Mouse (Mus musculus) olfactory bulb, adult 2 months (tissue): ENCODE measurements around the gene Mfsd13b. TPM values are rescaled to one million over a fixed set of nuclear protein-coding genes. Genes with fewer than 3 reads are reported as not detected.
"Not testable (repeated sequence)": the region's sequence is repeated elsewhere in the genome, so short reads cannot be mapped to it uniquely, and the experiment has no call there.

Source experiments
- H3K27ac ChIP-seq: fragments of 200-500 bp; 2 replicates; pipeline ENCODE4 v1.5.1; 2012; ENCODE audit warnings: low read depth, low read length; ENCODE audit not compliant: insufficient read depth
- H3K4me1 ChIP-seq: fragments of 200-500 bp; 2 replicates; pipeline ENCODE4 v1.6.1; 2012; ENCODE audit warnings: low read length; ENCODE audit not compliant: control insufficient read depth, insufficient read depth
- H3K4me3 ChIP-seq: fragments of 200-500 bp; 2 replicates; pipeline ENCODE4 v1.5.1; 2012; ENCODE audit warnings: mild to moderate bottlenecking, low read depth, low read length, moderate library complexity; ENCODE audit not compliant: insufficient read depth
- CTCF ChIP-seq: fragments of 200-500 bp; IDR thresholded peaks from 2 replicates; pipeline ENCODE4 v1.5.1; 2012; ENCODE audit warnings: low read depth, mild to moderate bottlenecking, low read length, moderate library complexity; ENCODE audit not compliant: insufficient read depth
- POLR2A ChIP-seq: fragments of 200-500 bp; IDR thresholded peaks from 2 replicates; pipeline ENCODE4 v1.6.1; 2012; ENCODE audit warnings: mild to moderate bottlenecking, low read depth, low read length, moderate library complexity; ENCODE audit not compliant: insufficient read depth
- WGBS: fragments of 180-500 bp; shearing (Covaris S2); methylation state at CpG from one replicate; pipeline ENCODE4 v1.1.7; 2018; 5-methylcytosine and 5-hydroxymethylcytosine counted together
- polyA plus RNA-seq: library from polyadenylated mRNA; stranded (reverse); fragments of >200 nt; gene quantifications from 2 replicates; pipeline ENCODE4 v1.2.4, GENCODE M21; 2012; ENCODE audit warnings: low replicate concordance; ENCODE audit not compliant: missing spikeins, insufficient read depth, insufficient read length

The Mfsd13b gene
- polyA plus RNA-seq, 1 experiment: not detected

DNA sequence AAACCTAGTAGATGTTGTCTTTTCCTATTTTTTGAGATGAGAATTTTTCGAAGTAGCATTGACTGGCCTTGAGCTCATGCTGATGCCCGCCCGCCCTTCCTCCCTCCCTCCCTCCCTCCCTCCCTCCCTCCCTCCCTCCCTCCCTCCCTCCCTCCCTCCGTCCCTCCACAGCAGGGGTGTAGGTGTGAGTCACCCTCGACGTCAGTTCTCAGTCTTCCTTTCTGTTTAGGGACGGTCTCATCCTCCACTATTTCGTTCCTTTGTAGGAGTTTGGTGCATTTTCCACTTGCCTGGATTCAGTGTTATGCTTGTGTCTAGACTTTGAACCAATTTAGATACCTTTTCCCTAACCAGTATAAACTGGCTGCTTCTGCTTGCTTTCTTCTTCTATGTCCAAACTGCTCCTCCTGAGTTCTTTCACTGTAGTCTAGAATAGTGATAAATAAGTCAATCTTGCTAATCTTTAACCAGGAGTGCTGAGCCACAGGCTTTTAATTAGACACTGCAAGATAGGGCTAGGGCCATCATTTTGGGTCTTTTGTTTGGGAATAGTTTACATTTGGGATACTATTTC, 38.3 kb upstream of the Mfsd13b start:
- Histone ChIP-seq H3K4me1 (no peaks in the 10 kb centered on the region), H3K27ac (no peak overlapping the region), H3K4me3 (no peak overlapping the region)
- TF ChIP-seq POLR2A (no peak), CTCF (no peak)
- WGBS: 60% methylated on average over 5 of the region's 8 CpGs

DNA sequence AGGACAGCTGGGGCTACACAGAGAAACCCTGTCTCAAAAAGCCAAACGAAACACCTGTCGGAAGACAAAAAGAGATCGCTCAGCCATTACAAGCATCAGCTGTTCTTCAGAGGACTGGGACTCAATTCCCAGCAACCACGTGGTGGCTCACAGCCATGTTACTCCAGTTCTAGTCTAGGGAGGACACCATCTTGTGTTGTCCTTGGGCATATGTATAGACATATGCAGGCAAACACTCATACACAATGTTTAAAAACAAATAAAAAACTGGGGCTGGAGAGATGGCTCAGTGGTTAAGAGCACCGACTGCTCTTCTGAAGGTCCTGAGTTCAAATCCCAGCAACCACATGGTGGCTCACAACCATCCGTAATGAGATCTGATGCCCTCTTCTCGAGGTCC, 28.7 kb upstream of the Mfsd13b start:
- not testable (repeated sequence) for H3K27ac ChIP-seq, H3K4me1 ChIP-seq, H3K4me3 ChIP-seq
- 78% methylated on average over 7 of the region's 7 CpGs for WGBS

DNA sequence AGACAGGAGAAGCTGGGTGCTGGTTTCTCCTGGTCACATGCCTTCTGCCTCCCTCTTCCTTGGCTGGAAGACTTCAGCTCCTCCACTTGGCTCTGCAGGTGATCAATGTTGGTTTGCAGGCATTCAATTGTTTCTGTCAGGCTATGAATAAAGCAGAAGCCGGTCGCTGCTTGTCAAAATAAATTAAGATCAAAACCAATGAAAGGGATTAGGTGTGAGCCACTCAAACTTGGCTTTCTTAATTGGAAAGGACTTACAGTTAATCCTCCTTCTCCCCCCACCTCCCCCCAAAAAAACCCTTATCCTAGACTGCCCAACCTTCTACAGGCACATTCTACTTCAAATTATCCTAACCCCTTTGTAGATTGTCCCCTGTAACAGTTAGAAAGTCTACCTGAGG, 22.2 kb upstream of the Mfsd13b start:
- Histone ChIP-seq H3K4me1 (no peaks in the 10 kb centered on the region), H3K27ac (no peak overlapping the region), H3K4me3 (no peak overlapping the region)
- WGBS: 64% methylated on average over 2 of the region's 2 CpGs
- no peak for TF ChIP-seq POLR2A
- TF ChIP-seq CTCF: no peak

DNA sequence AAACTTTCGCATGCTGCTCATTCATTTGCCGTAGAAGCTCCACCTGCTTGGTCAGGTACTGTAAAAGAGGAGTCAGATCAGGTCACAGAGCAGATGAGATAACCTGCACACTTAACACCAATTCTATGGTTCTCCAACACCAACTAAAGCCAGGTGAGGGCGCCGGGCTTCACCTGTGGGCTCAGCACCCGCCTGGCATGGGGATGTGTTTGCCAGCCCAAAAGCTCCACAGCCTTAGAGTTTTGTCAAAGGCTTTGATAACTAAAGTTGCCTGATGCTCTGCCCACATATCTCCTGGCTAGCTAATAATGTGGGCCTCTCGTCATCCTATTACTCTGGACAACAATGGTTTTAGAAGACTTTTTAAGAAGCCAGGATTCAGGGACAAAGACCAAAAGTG, 21.7 kb upstream of the Mfsd13b start:
- WGBS: 88% methylated on average over 6 of the region's 6 CpGs
- TF ChIP-seq CTCF (no peak), POLR2A (no peak)
- Histone ChIP-seq H3K4me1 (no peaks in the 10 kb centered on the region), H3K4me3 (no peak overlapping the region), H3K27ac (no peak overlapping the region)

DNA sequence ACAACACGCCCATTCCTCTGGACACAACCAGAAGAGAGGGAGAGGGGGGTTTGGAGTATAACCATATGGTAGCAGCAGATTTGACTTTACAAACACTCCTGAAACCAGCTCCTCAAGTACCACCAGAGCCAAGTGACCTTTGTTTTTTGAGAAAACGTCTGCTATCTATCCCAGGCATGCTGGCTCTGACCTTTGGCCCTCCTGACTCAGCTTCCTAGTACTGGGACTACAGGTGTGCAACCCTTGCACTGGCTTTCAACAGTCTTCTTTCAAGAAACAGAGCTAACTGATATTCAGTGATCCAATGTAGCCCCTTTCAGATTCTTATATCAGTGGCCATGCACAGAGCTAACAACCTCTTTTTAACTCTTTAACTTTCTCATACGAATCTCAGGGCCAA, 20.4 kb upstream of the Mfsd13b start:
- Histone ChIP-seq H3K4me1 (no peaks in the 10 kb centered on the region), H3K4me3 (no peak overlapping the region), H3K27ac (no peak overlapping the region)
- no peak for TF ChIP-seq POLR2A
- TF ChIP-seq CTCF: no peak
- WGBS: 79% methylated on average over 3 of the region's 3 CpGs

DNA sequence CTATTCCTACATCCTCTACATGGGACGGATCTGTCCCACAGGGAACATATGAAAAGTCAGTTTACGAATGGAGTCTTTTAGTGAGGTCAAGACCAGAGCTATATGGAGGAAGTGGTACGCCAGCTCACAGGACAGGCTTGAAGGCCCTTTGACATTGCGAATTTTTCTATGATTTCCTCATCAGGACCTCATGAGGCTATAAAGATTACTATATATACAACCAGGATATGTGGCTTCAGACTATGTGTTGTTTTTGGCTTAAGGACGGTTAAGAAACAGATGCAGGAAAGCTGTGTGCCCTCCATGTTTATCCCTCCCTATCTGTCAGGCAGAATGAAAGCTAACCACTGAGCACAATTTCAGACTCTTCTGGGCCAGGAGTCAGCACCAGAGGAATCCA, 19.2 kb upstream of the Mfsd13b start:
- TF ChIP-seq CTCF (no peak), POLR2A (no peak)
- Histone ChIP-seq H3K4me1 (no peaks in the 10 kb centered on the region), H3K4me3 (no peak overlapping the region), H3K27ac (no peak overlapping the region)
- 92% methylated on average over 5 of the region's 5 CpGs for WGBS

DNA sequence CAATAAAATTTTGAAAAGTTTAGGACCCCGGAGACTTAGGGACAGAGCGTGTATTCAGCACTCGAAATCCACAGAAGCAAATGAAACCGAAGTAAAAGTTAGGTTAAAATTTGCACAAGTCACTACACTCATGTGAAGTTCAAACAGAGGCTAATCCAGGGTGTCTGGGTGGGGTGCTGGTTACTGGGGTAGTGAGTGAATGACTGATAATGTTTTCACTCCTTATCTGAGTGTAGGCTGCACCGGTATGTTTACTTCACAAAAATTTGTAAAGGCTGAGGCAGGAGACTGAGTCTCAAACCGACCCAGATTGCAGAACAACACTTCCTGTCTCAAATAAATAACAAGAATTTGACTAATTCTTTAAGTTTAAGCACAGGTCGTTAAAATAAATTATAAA, 13.1 kb upstream of the Mfsd13b start:
- Histone ChIP-seq H3K4me1 (no peaks in the 10 kb centered on the region), H3K27ac (no peak overlapping the region), H3K4me3 (no peak overlapping the region)
- TF ChIP-seq POLR2A (no peak), CTCF (no peak)
- 91% methylated on average over 7 of the region's 7 CpGs for WGBS

DNA sequence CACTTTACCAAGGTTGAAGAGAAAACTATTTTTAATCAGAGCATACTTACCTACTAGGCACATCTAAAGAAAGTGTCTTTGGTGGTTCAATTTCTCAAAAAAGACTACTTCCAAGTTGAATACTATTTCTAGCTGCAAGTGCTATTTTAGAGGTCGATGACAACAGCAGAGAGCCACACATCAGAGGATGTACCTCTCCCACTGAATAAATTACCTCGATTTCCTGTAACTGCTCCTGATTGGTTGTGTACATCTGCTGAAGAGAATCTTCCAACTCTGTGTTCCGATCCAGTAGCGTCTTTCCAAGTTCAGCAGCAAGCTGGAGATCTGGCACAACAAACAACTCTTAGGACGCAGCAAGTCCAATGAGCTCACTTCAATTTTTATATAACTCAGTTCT, 12.2 kb upstream of the Mfsd13b start:
- no peak for TF ChIP-seq POLR2A
- no peak for TF ChIP-seq CTCF
- no peak overlapping the region for H3K27ac ChIP-seq
- WGBS: 67% methylated on average over 5 of the region's 5 CpGs

DNA sequence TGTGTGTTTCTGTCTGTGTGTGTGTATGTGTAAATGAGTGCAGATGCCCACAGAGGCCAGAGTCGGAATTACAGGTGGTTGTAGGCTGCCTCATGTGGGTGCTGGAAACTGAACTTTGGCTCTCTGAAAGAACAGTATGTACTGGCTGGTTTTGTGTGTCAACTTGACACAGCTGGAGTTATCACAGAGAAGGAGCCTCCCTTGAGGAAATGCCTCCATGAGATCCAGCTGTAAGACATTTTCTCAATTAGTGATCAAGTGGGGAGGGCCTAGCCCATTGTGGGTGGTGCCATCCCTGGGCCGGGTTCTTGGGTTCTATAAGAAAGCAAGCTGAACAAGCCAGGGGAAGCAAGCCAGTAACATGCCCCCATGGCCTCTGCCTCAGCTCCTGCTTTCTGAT, 9.8 kb upstream of the Mfsd13b start:
- not testable (repeated sequence) for H3K4me1 ChIP-seq, H3K4me3 ChIP-seq, H3K27ac ChIP-seq
- 65% methylated on average over 2 of the region's 2 CpGs for WGBS

More for the DNA sequence above, 12.2 kb upstream of the Mfsd13b start:
- Histone ChIP-seq H3K4me3 (no peak overlapping the region), H3K4me1 (no peaks in the 10 kb centered on the region)

DNA sequence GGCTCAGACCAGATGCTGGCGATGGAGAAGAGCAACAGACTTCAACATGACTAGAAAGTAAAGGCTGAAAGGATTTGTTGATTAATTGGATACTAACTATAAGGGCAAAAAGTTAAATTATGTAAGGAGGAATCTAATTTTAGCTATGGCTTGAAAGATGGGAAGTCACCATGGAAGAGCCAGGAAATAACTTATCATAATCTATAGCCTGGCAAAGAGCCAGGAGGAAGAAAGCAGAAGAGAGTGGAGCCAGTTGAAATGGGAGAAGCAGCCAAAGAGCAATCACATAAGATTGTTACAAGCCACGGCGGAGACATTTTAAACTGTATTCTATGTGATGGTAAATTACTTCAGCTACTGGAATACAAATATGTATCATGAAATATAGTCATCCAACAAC, 8.3 kb upstream of the Mfsd13b start:
- 94% methylated on average over 3 of the region's 3 CpGs for WGBS
- no peak overlapping the region for H3K27ac ChIP-seq
- H3K4me3 ChIP-seq: no peak overlapping the region
- 0 out of 2 replicates have a peak, but pooled peaks cover 2% of the 10 kb centered on the region for H3K4me1 ChIP-seq
- no peak for TF ChIP-seq POLR2A
- no peak for TF ChIP-seq CTCF
